Mouse (Mus musculus): Measurements from ENCODE around the gene Nr1h3.

The Nr1h3 gene

DNA sequence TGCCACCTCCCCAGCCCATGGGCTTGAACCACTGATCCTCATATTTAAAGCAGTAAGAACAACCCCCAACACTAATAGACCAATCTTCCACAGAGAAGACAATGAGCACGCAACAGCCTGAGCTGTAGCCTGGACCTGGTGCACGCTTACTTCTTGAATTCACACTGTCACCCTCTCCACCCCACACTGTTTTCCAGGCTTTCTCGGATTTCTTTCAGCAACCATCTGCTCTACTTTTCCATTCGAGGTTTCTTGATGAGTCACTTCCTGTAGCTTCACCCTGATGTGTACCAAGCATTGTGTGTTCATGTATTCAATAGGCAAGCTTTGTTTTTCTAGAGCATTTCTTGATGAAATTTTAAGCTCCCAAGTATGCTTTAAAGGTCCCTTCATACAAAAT is 15.2 kb downstream of the Nr1h3 start:
- in situ Hi-C loops (cut with MboI; ENCODE audit: low sequenced_read_pairs) = no loop called here

DNA sequence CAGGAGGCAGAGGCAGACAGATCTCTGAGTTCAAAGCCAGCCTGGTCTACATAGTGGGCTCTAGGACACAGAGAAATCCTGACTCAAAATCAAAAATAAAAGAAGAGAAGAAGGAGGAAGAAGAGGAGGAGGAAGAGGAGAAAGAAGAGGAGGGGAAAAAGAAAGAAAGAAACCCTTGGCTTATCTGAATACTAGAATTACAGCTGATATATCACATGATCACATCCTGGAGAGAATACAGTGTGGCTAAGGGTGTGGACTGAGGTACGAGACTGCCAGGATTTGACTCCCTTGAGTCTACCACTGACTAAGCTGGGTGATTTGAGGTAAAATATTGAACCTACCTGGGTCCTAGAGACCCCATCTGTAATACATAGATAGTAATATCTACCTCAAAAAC is 16.4 kb downstream of the Nr1h3 start:
- in situ Hi-C loops (cut with MboI; ENCODE audit: low sequenced_read_pairs) = no loop called here

DNA sequence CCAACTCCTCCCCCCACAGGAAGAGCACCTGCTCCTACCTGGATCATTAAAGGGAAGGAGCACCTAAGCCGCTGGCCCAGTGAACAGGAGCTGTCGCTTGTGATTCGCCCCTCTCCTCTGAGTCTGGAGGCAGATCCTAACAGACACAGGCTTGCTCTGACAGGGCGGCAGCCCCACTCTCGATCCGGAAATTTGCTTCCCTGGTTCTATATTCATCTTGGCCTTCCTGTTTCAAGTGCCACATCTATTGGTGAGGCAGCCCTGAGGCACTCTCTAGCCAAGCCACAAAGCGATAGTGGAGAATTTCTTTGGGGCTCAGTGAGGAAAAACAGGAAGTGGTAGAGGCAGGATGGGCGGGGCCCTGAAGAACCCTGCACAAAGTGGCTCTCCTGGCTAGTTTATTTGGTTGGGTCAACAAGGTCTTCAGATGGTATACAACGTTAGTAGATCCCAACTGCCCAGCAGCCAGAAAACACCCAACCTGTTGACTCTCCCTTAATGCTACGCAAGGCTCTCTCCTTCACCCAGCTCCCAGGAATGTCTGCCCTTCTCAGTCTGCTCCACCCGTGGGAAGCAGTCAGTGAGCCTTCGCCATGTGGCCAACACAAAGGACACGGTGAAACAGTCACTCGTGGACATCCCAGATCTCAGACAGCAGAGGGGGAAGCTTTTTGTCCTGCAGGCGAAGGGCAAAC is 18.8 kb downstream of the Nr1h3 start, which contains the start of gene Madd:
Gene Madd (minus strand): TSS at position 127 of the 695 bp plus-strand sequence.
- in situ Hi-C loops (cut with MboI; ENCODE audit: low sequenced_read_pairs) = no loop called here

DNA sequence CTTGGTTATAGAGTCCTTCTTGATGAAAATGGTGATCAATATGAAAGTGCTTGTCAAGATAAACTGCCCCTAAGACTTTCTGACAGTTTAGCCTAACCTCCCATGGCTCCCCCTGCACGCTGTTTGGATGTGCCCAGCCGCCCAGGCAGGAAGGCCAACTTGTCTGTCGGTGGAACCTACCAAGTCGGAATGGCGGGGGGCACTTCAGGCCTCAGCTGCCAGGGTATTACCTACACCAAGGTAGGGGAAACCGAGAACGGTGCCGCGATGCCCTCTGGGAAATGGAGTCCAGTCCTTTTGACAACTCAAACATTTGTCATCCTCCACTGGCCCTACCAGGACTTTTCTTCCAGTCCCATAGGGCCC is 19.5 kb downstream of the Nr1h3 start:
- in situ Hi-C loops (cut with MboI; ENCODE audit: low sequenced_read_pairs) = no loop called here

DNA sequence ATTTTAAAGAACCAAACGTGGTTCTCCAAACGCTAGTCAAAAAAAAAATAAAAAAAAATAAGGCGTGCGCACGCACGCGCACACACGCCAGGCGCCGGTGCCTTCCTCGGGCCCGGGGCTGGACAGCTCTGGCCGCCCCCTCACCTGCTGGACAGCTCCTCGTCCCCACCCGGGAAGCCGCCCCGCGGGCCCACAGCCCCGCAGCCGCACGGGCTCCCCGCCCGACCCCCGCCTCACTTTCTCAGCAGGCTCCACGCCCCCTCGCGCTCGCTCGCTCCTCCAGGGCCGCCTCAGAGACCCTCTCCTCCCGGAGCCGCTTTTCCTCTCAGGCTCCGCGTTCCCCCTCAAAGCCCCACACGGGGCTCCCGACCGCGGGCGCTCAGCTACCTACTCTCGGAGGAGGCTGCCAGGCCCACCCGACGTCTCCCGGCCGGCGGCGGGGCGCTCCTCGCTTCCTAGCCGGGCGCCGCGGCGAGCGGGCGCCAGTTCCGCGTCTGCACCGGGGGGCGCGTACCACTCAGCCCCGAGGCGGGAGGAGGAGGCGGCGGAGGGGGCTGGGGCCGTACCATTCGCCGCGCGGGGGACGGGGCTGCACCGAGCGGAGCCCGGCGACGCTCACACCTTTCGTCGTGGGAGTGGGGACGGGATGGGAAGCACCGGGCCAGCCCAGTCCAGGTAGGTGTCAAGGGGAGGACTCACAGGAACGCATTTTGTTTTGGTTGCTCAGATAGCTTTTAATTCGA is 20.1 kb downstream of the Nr1h3 start:
- in situ Hi-C loops (cut with MboI; ENCODE audit: low sequenced_read_pairs) = no loop called here

DNA sequence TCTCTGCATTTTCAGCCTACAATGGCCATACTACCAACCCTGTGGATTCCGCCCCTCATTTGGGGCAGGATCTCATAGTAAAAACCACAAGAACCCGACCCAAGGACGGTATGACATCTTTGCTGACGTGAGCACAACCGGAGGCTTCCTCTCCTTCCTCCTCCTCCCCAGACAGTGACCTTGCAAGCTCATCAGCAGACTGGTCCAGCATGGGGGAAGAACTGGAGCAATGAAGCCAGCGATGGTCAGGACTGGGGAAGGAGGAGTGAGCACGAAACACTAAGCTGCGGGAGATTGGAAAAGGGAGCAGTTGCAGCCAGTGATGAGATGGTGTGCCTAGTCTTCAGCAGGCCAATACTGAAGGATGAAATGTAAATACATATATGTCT is 20.6 kb downstream of the Nr1h3 start:
- in situ Hi-C loops (cut with MboI; ENCODE audit: low sequenced_read_pairs) = no loop called here

DNA sequence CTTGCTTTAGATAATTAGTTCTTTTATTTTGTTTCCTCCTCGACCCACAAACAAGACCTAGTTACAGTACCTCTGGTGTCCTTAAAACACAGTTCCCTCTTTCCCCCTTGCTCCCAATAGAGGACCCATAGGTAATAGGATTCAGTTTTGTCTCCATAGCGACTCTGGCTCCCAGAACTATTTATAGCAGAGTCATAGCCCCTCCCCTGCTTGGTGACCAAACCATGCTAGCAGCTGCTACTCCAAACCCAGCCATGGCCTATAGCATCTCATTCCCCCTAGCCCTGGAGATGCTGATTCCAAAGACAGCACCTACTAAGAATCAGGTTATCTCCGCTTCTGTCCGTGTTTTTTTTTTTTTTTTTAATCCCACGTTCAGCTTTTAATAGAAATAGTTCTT is 21.9 kb downstream of the Nr1h3 start:
- in situ Hi-C loops (cut with MboI; ENCODE audit: low sequenced_read_pairs) = no loop called here

DNA sequence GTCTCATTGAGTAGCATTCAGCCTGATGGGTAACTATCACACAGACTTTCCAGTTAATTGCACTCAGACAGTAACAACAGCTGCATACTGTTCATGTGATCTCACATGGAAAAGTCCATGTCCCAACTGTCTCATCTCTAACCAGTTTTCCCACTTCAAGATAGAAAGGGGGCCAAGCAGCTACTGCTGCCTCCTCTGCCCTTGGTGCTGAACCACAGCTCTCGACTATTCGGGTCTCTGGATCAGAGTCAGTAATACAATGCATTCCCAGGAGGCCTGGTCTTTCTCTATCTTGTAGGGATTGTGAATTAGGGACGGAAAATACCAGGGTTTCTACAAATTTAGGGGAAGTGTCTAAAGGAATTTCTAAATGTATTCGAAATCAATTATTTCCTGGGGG is 22.8 kb downstream of the Nr1h3 start:
- in situ Hi-C loops (cut with MboI; ENCODE audit: low sequenced_read_pairs) = no loop called here

DNA sequence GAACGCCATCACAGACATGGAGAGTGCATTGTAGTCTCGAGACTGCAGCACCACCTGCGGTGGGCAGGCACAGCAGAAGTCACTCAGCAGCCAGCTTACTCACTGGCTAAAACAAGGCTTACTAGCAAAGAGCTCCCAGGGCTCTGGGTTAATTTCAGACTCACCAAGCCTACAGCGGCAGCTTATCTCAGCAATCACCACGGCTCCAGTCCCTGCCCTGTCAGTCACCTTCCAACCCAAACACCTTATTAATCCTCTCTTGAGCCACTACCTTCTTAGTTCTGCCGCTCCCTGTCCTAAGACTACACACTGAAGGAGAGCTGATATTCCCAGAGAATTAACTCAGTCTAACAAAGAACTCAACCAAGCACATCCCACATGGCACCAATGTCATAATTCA is 26.4 kb downstream of the Nr1h3 start:
- in situ Hi-C loops (cut with MboI; ENCODE audit: low sequenced_read_pairs) = no loop called here

DNA sequence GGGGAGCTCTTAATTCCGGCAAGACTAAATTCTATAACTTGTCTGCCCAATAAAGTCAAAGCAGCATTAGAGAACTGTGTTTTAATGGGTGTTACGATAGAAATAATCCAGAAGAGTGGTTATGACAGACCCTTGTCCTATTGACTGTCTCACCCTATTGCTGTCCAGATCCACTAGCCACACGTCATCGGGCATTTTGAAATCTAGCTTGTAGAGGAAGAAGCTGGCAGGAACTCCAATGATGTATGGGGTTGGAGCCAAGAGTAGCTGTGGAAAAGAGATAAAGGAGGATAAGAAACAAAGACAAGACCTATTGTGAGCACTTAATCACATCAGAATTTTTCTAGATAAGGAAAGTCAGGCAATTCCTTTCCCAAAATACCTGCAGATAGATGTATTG is 27.1 kb downstream of the Nr1h3 start:
- in situ Hi-C loops (cut with MboI; ENCODE audit: low sequenced_read_pairs) = no loop called here

DNA sequence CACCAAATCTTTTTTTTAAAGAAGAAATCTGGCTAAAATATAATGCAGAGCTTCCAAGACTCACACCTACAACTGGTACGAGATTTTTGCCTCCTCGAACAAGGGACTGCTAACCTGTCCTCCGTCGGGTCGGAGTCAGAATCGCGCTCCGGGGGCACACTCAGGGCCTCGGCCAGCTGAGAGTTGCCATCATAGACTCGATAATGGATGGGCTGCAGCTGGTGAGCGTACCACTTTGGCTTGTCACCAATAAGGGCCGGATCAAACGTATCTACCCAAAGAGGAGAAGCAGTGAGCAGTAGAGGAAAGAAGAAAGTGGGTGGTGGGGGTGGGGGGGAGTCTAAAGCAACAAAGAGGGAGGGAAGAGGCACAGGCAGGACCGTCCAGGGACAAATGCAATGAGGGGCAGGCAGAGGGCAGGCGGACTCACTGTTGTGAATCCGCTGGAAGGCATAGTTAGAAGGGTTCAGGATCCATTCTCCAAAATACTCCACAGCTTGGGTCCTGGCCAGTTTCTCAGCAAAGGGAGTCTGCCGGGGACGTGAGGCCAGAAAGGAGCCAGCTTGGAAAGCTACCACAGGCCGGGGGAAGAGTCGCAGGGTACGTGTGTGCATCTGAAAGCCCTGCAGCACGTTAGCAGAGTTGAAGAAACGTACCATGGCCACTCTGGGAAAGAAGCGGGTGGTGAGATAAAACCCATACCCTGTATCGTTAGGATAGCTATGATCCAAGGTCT is 32.9 kb downstream of the Nr1h3 start:
- in situ Hi-C loops (cut with MboI; ENCODE audit: low sequenced_read_pairs) = no loop called here

DNA sequence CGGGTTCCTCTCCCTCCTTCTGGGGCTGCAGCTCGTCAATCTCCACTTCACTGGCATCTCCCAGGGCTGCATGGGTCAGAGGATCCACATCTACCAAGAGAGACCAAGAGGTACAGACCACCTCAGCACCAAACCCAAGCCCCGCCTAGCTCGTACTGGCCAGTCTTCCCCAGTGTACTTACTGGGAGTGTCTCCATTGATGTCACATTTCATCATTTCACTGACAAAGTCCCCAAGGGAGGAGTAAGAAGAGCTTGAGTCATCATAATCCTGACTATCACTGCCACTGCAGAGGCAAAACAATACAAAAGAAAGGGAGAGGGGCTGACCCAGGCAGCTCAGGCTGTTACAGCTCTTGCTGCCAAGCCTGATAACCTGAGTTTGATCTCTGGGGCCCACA is 35.0 kb downstream of the Nr1h3 start:
- in situ Hi-C loops (cut with MboI; ENCODE audit: low sequenced_read_pairs) = no loop called here

DNA sequence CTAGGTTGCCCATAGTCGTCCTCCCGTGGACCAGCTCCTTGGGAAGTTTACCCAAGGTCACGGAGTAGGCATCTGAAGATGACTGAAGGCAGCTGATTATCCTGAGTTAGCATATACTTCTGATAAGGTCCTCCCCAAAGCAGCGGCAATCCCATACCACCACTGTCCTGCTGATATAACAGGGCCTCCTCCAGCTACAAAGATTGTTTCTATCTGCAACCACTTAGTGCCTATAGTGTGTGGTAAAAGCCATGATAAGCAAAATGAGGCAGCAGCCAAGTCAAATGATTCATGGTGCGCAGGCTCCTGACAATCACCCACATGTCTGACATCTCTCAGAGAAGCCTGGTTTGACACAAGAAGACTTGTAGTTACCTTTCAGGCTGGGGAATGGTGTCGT is 37.6 kb downstream of the Nr1h3 start:
- in situ Hi-C loops (cut with MboI; ENCODE audit: low sequenced_read_pairs) = no loop called here

DNA sequence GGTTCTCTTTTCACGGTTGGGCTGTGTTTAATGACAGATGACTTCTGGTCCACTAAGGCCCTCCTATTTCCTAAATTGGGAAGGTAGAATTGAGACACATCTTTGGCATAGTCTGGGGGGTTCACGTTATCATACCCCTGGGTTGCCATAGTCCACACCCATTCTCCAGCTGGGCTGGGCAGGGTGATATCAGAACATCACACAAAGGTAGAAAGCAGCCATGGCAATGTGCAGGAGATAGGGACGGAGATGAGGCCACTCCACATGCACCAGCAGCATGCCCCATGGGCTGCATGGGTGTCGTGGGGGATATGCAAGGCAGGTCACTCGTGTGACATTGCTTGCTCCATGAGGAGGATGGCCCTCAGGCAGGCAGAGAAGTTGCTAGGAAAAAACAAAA is 39.1 kb downstream of the Nr1h3 start:
- in situ Hi-C loops (cut with MboI; ENCODE audit: low sequenced_read_pairs) = no loop called here

DNA sequence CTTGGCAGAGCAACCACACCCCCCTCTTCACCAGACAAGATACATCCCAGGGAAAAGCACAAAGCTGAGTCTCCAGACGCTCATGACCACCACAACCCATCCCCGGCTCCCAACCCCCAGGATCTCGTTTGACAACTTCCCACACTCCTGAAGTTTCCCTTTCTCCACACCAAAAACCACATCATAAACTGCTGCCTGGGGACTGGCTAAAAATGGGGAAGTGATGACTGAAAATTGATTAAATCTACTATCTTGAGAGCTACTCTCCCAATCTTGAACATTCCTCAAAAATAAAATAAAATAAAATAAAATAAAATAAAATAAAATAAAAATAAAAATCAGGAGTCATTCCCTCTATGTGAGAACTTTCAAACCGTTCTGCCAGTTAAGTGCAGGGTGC is 39.7 kb downstream of the Nr1h3 start:
- in situ Hi-C loops (cut with MboI; ENCODE audit: low sequenced_read_pairs) = no loop called here

DNA sequence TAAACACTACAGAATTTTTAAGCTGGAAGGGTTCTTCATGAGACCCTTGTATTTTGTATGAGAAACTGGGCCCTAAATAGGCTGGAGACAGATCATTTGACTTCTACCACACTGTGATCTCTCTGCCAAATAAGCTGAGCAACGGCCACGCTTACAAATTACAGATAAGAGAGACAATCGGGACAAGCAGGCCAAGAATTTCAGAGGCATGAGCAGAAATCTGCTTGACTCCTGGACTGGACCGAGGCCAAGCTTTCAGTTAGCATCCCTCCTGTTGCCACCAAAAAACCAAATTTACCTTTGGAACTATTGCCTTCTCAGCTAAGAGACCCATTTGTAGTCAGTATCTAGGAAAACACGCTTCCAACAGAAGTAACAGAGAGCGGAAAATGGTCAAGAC is 42.0 kb downstream of the Nr1h3 start:
- in situ Hi-C loops (cut with MboI; ENCODE audit: low sequenced_read_pairs) = no loop called here

DNA sequence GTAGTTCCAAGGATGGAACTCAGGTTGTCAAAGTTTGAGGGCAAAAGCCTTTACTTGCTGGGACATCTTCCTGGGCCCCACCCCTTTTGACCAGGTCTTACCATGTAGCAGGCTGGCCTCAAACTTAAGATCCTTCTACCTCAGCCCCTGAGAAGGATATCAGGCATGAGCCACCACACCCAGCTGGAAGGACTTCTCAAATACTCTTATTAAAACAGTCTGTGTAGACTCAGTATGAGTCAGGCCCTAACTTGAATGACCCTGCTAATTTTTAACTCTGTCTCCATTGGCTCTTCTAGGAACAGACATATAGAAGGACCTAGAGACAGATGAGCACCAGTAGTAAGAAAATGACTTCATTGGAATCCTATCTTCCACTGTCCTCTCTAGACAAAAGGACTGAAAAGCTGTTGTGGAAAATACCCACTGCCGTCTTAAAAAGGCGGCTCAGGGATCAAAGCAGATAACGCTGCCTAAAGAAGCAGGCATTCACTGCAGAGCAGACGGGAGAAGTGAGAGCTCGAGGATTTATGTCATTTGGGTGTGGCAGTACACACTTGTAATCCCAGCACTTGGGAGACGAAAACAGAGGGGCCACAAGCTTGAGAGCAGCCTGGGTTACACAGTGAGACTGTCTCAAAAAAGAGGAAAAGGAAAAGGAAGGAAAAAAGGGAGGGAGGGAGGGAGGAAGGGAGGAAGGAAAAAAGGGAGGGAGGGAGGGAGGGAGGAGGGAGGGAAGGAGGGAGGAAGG is 45.5 kb downstream of the Nr1h3 start:
- in situ Hi-C loops (cut with MboI; ENCODE audit: low sequenced_read_pairs) = no loop called here

DNA sequence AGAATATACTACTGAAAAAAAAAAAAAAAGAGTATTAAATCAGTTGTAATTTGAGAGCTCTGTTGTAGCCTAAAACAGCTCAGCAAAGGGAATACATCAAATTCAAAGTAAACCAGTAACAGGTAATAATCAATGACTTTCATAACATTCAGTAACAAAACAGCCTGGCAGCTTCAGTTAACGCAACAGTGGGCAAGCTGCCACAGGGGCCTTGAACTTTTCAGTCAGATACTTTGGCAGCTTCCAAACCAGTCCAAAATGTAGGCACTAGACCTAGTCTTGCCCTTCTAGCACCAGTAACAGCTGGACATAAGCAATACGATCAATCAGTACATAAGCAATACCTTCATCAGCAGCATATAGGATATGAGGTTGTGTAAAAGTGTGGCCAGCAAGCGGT is 48.5 kb downstream of the Nr1h3 start:
- in situ Hi-C loops (cut with MboI; ENCODE audit: low sequenced_read_pairs) = no loop called here

DNA sequence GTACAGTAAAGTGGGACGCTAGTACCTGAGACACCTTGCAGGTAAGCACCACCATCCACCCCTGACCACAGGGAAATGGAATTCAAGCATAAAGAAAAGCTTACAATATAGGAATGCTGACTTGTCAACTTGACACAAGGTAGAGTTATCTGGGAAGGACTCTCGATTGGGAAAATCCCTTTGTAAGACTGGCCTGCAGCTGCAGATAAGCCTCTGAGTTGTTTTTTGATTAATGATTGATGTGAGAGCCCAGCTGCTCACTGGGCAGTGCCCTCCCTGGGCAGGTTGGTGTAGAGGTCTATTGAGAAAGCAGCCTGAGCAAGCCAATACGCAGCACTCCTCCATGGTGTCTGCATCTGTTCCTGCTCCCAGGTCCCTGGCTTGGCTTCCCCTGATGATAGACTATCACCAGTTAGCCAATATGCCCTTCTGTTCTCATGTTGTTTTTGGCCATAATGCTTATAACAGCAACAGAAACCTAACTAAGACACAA is 49.7 kb downstream of the Nr1h3 start:
- in situ Hi-C loops (cut with MboI; ENCODE audit: low sequenced_read_pairs) = no loop called here

DNA sequence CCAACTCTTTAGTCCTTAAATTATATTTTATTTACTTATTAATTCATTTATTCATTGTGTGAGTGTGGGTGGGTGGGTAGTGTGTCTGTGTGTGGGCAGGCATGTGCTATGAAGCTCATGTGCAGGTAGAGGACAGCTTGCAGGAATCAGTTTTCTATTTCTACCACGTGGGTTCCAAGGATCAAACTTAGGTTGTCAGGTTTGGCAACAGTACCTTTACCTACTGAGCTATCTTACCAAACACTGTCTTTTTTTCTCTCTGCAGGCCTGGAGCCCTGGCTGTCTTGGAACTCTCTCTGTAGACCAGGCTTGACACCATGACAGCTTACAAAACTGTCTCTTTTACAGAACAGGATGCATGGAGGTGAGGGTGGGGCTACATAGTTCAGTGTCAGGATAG is 51.3 kb downstream of the Nr1h3 start:
- in situ Hi-C loops (cut with MboI; ENCODE audit: low sequenced_read_pairs) = no loop called here

DNA sequence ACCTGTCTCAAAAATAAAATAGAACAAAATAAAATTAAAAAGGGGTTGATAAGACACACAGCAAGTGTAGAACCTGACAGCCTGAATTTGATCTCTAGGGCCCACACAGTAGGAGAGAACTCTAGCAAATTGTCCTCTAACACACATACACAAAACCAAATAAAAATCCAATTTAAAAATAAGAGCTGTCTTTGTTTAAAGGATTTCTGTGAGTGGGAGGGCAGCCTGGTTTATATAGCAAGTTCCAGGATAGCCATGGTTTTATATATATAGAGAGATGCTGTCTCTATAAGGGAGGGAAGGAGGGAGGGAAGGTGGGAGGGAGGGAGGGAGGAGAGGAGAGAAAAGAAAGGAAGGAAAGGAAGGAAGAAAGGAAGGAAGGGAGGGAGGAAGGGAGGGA is 54.5 kb downstream of the Nr1h3 start:
- in situ Hi-C loops (cut with MboI; ENCODE audit: low sequenced_read_pairs) = no loop called here

Data from CH12F3 (cell line).